Mouse (Mus musculus): ENCODE measurements around the gene Flcn.

DNA sequence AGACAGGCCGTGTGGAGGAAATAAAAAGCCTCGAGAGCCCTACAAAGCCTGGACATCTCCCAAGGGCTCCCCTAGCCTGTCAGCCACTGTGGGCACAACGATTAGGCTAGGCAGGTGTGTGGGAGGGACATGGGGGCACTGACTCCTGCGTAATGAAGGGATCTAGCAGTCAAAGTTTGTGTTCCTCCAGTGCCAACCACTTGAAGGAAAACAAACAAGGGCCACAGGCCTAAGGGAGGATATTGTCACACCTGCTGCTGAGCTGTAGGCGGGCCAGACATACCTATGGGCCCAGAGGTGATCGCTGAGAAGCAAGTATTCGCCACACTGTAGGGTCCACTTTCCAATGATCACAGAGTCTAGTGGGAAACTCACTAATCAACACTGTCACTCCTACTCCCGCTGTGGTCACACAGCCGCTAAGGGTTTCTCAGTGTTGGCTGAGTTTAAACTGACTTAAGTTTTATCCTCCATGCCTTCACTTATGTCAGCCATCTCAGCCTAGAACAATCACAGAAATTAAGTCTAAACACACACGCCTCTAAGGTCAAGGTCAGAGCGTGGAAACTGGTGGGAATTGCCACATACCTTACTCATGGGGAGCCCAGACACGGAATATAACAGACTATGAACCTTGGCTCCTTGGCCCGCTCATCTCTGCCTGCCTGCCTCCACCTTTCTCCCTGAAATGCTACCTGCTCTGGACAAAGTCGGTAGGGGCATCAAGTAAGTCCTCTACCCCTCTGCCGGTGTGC, 23.2 kb downstream of the Flcn start:
- TF ChIP-seq GATA1 (IDR thresholded peaks at IDR 0.05; ENCODE audit: low read length) (no peak), TAL1 (IDR thresholded peaks at IDR 0.05; ENCODE audit: low read length) (no peak)
